Mouse (Mus musculus) frontal cortex, postnatal 10 days (tissue): Measurements from ENCODE around the gene Fam180a.
A peak's percentile ranks its signal among the peaks of the same experiment; 100 is the strongest.
"Not testable (repeated sequence)": the region's sequence is repeated elsewhere in the genome, so short reads cannot be mapped to it uniquely, and the experiment has no call there.

Experiments used
- DNase-seq, 2 experiments: peaks; one replicate each; pipeline ENCODE4 v3.0.0; 2022; ENCODE audit warnings: low spot score in 2 of 2, mixed read lengths in 1 of 2

The Fam180a gene

GRCm38 (mm10) chr6:35326111-35326515 is at the start of gene Fam180a:
Gene Fam180a, minus strand, starts transcription at chr6:35326141.
- peak in 1 of 2 experiments; percentile 18 for DNase-seq

DNA sequence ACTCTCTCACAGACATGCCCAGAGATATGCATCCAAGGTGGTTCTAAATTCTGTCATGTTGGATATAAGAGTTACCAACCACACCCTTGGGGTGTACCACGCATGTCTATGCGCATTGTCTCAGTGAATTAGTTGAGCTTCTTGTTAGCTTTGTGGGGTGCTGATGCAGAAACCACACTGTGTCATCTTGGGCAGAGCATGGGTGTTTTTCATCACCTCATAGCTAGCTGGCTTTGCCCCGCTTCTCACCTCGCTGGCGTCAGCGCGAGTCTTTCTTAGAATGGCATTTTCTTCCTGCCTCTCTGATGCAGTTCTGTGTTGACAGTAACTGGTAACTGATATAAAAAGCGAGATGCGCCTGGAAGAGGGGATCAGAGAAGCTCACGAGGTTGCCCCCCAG is 48.1 kb upstream of the Fam180a start:
- no peak for DNase-seq

DNA sequence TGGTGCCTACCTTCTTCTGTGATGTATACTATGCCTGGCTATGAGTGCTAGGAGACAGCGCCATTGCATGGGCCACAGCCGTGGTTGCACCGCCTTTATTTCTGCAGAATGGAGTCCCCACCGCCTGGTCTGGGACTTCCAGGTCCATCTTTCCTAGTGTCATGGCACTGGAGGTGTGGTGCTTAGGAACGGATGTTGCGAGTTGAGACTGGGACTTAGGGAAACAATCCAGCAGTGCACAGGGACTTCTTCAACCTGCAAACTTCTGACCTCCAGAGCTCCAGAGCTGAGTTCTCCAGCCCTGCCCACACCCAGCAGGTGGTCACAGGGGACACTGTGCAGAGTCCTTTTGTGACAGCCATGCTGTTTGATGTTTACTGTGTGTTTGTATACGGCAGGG is 44.4 kb upstream of the Fam180a start:
- DNase-seq = no peak

GRCm38 (mm10) chr6:35369578-35370282 is 43.8 kb upstream of the Fam180a start:
- not testable (repeated sequence) for DNase-seq

DNA sequence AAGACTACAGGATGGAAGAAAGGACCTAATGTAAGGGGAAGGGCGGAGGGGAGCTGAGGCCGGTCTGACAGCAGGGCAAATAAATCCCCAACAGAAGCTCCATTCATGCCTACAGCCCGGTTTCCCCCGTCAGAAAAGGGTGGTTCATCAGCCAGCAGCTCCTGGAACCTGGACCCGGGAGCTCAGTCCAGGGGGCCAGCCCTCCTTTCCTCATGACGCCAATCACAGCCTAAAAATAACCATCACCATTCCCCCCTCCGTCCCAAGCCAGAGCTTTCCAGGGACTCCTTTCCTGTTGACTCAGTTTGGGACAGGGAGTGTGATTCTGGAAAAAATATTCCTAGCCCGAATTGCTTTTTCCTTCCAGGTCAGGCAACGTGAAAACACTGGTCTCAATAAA is 36.7 kb upstream of the Fam180a start:
- no peak for DNase-seq

DNA sequence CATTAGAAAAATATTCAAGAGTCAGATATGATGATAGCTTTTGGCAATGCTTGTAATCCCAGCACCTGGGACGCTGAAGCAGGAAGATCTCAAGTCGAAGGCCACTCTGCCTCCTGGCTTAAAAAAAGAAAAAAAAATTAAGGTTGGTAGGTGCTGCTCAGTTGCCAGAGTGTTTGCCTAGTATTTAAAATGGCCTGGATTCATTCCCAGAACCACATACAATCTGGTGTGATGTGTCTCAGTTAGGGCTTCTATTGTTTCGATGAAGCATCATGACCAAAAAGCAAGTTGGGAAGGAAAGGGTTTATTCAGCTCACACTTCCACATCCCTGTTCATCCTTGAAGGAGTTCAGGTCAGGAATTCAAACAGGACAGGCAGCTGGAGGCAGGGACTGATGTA is 29.4 kb upstream of the Fam180a start:
- DNase-seq = no peak

- peak; percentile 19 to 24 for DNase-seq
Measured at GRCm38 (mm10) chr6:35354622-35354998, 28.7 kb upstream of the Fam180a start.

DNA sequence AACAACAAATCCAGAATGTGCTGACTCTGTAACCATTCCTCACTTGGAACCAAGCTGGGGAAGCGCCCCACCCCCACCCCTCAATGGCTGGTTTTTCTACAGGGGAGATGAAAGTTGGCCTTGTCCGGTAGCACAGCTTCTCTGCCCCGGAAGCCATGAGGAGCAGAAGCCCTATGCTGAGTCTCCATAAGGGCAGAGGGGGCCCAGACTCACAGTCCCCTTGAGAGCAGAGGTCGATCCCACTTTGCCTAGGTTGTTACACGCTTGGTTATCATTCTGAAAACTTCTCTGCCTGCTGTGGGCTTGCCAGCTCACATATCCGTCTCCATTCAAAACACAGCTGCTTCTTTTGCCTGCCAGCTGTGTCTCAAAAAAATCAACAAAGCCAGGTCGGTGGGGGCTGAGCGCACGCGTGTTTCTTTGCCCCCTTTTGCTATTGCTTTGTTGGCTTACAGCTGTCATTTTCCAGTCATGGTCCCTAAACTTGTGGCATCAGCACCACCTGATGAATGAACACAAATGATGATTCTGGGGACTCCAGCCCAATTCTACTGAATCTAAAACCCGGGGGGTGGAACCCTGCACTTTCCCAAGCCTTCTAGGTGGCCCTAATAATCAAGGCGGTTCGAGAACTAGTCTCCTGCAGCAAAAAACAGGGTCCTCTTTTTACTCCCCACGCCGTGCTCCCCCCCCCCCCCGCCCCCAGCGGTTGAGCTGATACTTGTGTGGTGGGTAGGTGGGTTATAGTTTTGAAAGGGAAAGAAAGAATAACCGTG is 28.1 kb upstream of the Fam180a start:
- no peak for DNase-seq

DNA sequence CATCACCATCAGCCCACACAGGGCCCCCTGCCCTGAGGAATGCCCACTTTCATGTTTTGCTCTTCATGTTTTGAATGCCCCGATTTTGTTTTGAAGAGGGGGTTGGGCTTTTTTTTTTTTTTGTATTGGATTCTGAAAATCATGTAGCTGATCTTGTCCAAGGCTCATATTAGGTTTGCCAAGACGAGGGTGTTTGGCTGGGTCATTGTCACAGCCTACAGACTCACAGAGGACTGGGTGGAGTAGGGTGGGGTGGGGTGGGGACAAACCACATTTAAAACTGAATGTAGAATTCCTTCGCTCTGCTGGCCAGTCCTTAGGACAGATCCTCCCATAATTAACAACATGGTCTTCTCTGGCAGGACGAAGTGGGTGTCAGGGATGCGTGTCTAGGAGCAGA is 27.5 kb upstream of the Fam180a start:
- DNase-seq = no peak

DNA sequence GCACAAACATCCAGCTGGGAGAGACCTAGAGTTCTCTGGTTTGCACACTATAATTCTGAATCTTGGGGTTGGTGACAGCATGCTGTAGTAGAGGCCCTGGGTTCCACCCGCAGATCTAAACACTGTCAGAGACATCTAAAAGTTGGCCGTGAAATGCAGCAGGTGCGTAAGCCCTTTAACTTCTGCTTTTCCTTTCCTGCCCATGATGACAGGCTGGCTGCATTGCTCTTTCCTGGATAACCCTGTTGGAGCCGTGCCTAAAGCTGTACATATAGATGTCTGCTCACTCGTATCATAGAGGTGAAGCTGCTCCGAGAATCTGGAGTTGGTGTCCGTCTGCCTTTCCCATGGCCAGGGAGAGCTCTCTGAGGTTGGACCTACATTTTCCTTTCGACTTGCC is 26.9 kb upstream of the Fam180a start:
- no peak for DNase-seq

DNA sequence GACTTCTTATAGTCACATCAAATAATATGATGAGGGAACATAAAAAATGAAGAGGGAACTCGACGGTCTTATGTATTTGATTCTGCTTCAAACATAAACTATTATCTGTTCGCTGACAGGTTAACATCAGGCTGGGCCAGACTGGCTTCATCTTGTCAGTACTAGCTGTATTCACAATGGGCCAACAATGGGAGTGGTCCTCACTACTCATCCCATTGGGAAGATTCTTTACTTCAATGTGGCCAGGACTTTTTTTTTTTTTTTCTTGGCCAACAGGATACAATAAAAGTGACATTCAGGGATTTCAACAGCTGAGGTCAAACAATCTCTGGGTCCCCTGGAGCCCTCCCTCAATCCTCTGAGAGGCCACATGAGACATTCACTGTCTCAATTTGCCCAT is 25.9 kb upstream of the Fam180a start:
- no peak for DNase-seq

DNA sequence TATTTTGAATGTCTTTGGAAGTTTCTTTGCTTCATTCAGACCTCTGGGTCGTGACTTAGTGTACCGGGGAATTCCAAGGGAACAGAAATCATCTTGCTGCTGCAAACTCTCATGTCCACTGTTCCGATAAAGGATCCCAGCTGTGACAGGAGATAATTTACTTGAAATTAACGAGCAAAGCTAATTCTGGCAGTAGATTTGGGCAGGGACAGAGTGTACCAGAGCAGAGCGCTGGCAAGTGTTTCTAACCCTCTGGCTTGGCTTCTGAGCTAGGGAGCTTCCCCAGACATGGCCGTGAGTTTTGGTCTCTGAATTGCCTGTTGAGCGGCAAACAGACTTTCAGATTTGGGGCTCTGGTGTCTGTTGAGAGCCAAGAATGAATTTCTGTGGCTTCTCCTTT is 23.8 kb upstream of the Fam180a start:
- DNase-seq = no peak

GRCm38 (mm10) chr6:35338640-35339039 is 12.7 kb upstream of the Fam180a start:
- no peak for DNase-seq

DNA sequence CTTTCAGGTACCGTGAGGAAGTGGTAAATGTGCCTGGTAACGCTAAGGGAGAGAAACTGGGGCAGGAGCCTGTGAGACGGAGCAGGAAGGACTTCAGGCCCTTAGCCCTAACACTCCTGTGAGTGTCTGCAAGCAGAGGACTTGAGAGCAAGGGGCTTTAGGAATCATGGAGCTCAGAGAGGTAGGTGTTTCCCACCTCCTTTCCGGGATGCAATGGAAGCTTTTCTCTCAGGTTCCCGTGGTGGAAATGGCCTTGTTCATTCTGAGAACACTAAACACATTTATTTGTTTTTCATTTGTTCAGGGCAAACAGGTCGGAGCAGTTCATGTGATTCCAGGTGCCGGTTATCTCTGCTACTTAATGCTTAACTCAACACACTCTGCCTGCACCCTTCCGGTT is 11.9 kb upstream of the Fam180a start:
- no peak for DNase-seq

DNA sequence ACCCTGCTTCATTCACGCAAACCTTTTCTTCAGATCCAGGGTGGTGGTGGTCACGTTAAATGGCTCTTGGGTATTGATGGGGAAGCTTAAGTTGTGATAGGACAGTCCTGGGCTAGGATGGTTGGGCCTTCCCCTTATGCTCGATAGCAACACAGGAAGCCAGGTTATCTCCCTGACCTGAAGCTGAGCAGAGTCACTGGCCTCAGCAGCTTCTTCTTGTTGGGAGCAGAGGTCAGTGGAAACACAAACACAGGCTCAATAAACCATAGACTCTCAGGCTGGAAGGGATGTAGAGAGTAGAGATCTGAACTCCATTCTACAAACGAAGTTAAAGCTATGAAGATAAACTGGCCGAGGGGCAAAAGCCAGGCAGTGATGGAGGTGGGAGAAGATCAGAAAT is 9.5 kb upstream of the Fam180a start:
- no peak for DNase-seq

DNA sequence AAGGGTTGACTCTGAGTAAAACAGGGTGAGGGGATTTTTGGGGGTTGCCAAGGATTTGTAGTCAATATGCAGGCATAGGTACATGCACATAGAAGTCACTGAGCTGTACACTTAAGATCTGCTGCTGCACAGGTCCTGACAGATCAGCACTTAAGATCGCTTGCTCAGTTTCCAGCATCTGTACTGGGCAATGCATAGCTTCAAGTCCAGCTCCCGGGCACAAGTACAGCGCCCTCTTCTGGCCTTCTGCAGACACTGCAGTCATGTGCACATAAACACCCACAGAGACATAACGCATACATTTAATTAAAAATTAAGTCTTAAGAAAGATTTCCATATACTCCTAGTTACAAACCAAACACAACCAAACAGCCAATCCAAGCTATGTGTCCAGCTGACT is 8.3 kb upstream of the Fam180a start:
- DNase-seq = no peak

DNA sequence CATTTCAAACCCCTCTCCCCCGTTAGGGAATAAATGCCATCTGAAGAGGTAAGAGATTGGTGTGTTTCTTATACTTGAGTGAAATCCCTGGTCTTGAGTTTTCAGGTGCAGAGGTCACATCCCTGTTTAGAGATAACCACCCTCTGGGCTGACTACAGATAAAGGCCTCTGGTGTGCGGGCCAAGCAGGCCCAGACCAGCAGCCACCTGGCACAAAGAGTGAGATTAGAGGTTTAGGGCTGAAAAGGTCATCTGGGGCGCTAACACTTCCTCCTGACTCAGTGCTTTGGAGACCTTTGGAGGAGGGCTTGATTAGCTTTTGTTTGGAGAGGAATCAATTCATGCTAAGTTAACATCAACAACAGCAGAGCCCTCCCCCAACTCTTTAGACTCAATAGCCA is 7.7 kb upstream of the Fam180a start:
- DNase-seq = no peak

GRCm38 (mm10) chr6:35330834-35331233 is 4.9 kb upstream of the Fam180a start:
- DNase-seq = no peak

DNA sequence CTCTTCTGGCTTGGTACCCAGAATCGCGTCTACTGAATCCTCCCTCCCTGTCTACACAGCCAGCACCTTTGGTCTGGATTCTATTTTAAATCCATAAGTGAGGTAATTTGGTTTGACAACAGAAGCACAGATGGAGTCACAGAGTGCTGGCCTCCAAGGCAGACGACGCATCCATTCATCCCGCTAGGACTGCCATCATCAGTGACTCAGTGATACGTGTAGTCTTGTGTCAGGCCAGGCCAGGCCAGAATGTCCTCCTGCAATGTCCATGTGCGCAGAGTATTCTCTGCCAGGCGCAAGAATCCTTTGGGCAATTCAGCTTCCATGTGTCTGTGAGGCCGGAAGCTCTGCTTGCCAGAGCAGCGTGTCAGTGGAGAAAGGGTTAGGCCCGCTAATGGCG is 4.0 kb upstream of the Fam180a start:
- no peak for DNase-seq

- DNase-seq = no peak
Measured at GRCm38 (mm10) chr6:35324306-35324705, 1.6 kb downstream of the Fam180a start.

GRCm38 (mm10) chr6:35323046-35323445 is 2.9 kb downstream of the Fam180a start:
- no peak for DNase-seq

DNA sequence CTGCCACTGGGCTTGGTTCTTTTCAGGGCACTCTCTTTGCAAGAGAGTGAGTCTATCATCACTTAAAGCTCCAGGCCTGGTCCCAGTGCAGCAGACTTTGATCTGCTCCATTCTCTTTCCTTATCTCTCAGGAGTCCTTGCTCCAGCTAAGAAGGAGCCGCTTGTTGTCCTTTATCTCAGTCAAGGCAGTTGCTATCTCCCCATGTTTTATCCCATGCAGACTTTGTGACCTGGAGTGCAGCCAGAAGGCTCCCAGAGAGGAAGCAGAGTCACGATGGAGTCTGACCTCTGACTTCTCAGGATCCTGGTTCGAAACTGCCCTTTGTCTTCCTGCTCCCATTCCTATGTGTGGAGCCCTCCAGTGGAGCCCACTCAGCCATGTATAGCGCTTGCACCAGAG is 4.8 kb downstream of the Fam180a start:
- no peak for DNase-seq

DNA sequence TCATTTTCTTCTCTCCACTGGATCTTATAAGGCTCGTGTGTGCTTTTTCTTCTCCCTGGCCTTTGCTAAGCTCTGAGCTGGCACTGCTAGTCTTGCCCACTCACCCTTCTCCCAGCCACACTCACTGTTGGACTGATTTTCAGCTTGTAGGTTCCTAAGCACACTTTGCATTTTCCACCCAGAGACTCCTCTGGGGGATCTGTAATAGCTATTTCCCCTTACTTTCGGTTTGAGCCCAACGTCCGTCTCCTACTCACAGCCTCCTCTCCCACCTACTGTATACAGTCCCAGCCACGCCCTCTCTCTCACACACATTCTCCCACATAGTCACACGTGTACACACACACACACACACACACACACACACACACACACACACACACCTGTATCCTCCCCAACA is 6.1 kb downstream of the Fam180a start:
- DNase-seq = no peak

- DNase-seq = no peak
Measured at GRCm38 (mm10) chr6:35313520-35313919, 12.4 kb downstream of the Fam180a start.
